Mouse (Mus musculus) cerebellum, adult 8-10 months (tissue): ENCODE measurements around the gene Erp27.
"Not testable (repeated sequence)": the region's sequence is repeated elsewhere in the genome, so short reads cannot be mapped to it uniquely, and the experiment has no call there.

Source experiments
- DNase-seq: peaks from one replicate; pipeline ENCODE4 v3.0.0; 2022

The Erp27 gene

GRCm38 (mm10) chr6:136922080-136922479 lies at the start of gene Erp27:
Gene Erp27 (minus strand): TSS chr6:136922180.
- no peak for DNase-seq

- DNase-seq: not testable (repeated sequence)
Measured at GRCm38 (mm10) chr6:136968877-136969276, 46.9 kb upstream of the Erp27 start.

- no peak for DNase-seq
Measured at GRCm38 (mm10) chr6:136967466-136967865, 45.5 kb upstream of the Erp27 start.

GRCm38 (mm10) chr6:136965912-136966311 lies 43.9 kb upstream of the Erp27 start:
- DNase-seq: no peak

GRCm38 (mm10) chr6:136964609-136965510 lies 42.9 kb upstream of the Erp27 start:
- no peak for DNase-seq

- no peak for DNase-seq
Measured at GRCm38 (mm10) chr6:136962957-136963356, 41.0 kb upstream of the Erp27 start.

GRCm38 (mm10) chr6:136959131-136959530 lies 37.2 kb upstream of the Erp27 start:
- no peak for DNase-seq

- no peak for DNase-seq
Measured at GRCm38 (mm10) chr6:136957062-136957461, 35.1 kb upstream of the Erp27 start.

GRCm38 (mm10) chr6:136955240-136955639 lies 33.3 kb upstream of the Erp27 start:
- no peak for DNase-seq

GRCm38 (mm10) chr6:136954715-136955114 lies 32.7 kb upstream of the Erp27 start:
- DNase-seq: no peak

GRCm38 (mm10) chr6:136954192-136954591 lies 32.2 kb upstream of the Erp27 start:
- DNase-seq: no peak

GRCm38 (mm10) chr6:136952930-136953329 lies 30.9 kb upstream of the Erp27 start:
- no peak for DNase-seq

GRCm38 (mm10) chr6:136950171-136950570 lies 28.2 kb upstream of the Erp27 start:
- DNase-seq: no peak

GRCm38 (mm10) chr6:136947716-136948115 lies 25.7 kb upstream of the Erp27 start:
- no peak for DNase-seq

- no peak for DNase-seq
Measured at GRCm38 (mm10) chr6:136946943-136947342, 25.0 kb upstream of the Erp27 start.

- no peak for DNase-seq
Measured at GRCm38 (mm10) chr6:136946241-136946640, 24.3 kb upstream of the Erp27 start.

- no peak for DNase-seq
Measured at GRCm38 (mm10) chr6:136944511-136944910, 22.5 kb upstream of the Erp27 start.

- no peak for DNase-seq
Measured at GRCm38 (mm10) chr6:136943392-136943791, 21.4 kb upstream of the Erp27 start.

GRCm38 (mm10) chr6:136942280-136942679 lies 20.3 kb upstream of the Erp27 start:
- no peak for DNase-seq

- no peak for DNase-seq
Measured at GRCm38 (mm10) chr6:136941051-136942021, 19.4 kb upstream of the Erp27 start, which contains the start of gene Arhgdib. Gene Arhgdib (minus strand): TSS chr6:136941899.

- DNase-seq: no peak
Measured at GRCm38 (mm10) chr6:136940188-136940960, 18.4 kb upstream of the Erp27 start.
